Mouse (Mus musculus): ENCODE results near the gene Tbx1. TPM values are rescaled to one million over a fixed set of nuclear protein-coding genes. Genes with fewer than 3 reads are reported as not detected.

The Tbx1 gene
- total and polyA plus RNA-seq, 3 experiments = not detected

DNA sequence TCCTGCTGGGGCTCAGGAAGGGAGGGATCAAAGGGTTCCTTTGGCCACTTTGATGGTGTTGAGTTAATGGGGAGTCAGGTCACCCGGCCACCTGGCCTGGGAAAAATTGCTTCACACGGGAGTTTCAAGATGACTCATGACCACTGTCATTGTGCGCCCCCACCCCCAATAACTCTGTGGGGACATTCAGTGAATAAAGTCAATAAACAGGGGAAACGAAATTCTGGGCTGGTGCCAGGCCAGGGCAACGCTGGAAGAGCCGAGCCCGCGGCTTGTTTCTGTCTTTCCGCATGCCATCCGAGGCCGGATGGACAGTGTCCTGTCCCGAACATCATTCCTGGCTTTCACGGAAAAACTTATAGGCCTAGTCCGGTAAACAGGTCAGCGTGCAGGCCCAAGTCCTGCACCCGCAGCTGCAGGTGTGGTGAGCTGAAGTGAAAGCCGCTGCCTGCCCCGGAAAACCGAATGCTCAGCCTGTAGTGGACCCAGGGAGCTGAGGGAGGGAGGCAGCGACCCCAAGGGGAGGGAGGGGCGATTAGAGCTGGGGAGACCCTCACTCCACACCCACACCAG is 9.3 kb downstream of the Tbx1 start:
- Histone ChIP-seq H3K27me3 (ENCODE audit: control insufficient read depth in 1 of 2, insufficient read depth in 2 of 2, low read length in 2 of 2) (no peaks in the 10 kb centered on the region), H3K9me3 (replicated peaks; ENCODE audit: insufficient read depth, low read length) (no peaks in the 10 kb centered on the region), H3K79me2 (ENCODE audit: control insufficient read depth, insufficient read depth, low read length, poor library complexity) (no peaks in the 10 kb centered on the region), H3K9ac (ENCODE audit: control insufficient read depth, low read depth, low read length, poor library complexity, severe bottlenecking) (no peak overlapping the region), H3K4me3 (ENCODE audit: control insufficient read depth in 1 of 2, insufficient read depth in 1 of 2, low read depth in 2 of 2, low read length in 2 of 2) (no peak overlapping the region), H3K27ac (ENCODE audit: control insufficient read depth, low read depth, low read length) (no peak overlapping the region), H3K4me1 (ENCODE audit: control insufficient read depth in 1 of 2, insufficient read depth in 2 of 2, low read length in 2 of 2) (peaks cover 2 to 16% of the 10 kb centered on the region in 2 experiments), H3K36me3 (ENCODE audit: control insufficient read depth in 1 of 2, insufficient read depth in 2 of 2, low read length in 2 of 2) (peaks cover 0 to 2% of the 10 kb centered on the region in 2 experiments; a peak in 1 of 4 replicates)
- no peak for DNase-seq (ENCODE audit: low read depth, low spot score)
- no peak for TF ChIP-seq CHD1 (IDR thresholded peaks at IDR 0.05; ENCODE audit: low read depth, low read length)
- no peak for TF ChIP-seq HCFC1 (IDR thresholded peaks at IDR 0.05; ENCODE audit: low read depth, low read length)
- no peak for TF ChIP-seq GABPA (IDR thresholded peaks at IDR 0.05; ENCODE audit: low read depth, low read length)
- TF ChIP-seq SIN3A (IDR thresholded peaks at IDR 0.05; ENCODE audit: low read length) = no peak
- TF ChIP-seq RAD21 (IDR thresholded peaks at IDR 0.05; ENCODE audit: low read depth, low read length) = no peak
- TF ChIP-seq USF2 (IDR thresholded peaks at IDR 0.05; ENCODE audit: borderline replicate concordance in 1 of 2, insufficient read depth in 1 of 2, low read depth in 1 of 2, low read length in 2 of 2) = no peak
- no peak for TF ChIP-seq MYC (IDR thresholded peaks at IDR 0.05; ENCODE audit: low read depth, low read length)
- TF ChIP-seq SMC3 (IDR thresholded peaks at IDR 0.05; ENCODE audit: low read depth, low read length) = no peak
- no peak for TF ChIP-seq CHD2 (IDR thresholded peaks at IDR 0.05; ENCODE audit: low read length)
- no peak for TF ChIP-seq ZC3H11A (IDR thresholded peaks at IDR 0.05; ENCODE audit: low read depth, low read length)
- no peak for TF ChIP-seq MEF2A (IDR thresholded peaks at IDR 0.05; ENCODE audit: extremely low read depth, insufficient replicate concordance, low read depth, low read length, poor library complexity, severe bottlenecking)
- TF ChIP-seq CTCF (IDR thresholded peaks at IDR 0.05 in 2 of 3, conservative IDR thresholded peaks at IDR 0.05 in 1 of 3; ENCODE audit: control insufficient read depth in 1 of 3, insufficient read depth in 1 of 3, low read depth in 2 of 3, low read length in 3 of 3, poor library complexity in 1 of 3, severe bottlenecking in 1 of 3) = no peak
- TF ChIP-seq NELFE (IDR thresholded peaks at IDR 0.05; ENCODE audit: low read depth, low read length) = no peak
- no peak for TF ChIP-seq NRF1 (IDR thresholded peaks at IDR 0.05; ENCODE audit: insufficient read depth, low read depth, low read length, poor library complexity, severe bottlenecking)
- TF ChIP-seq MAX (IDR thresholded peaks at IDR 0.05; ENCODE audit: low read length) = no peak
- no peak for TF ChIP-seq TAL1 (IDR thresholded peaks at IDR 0.05; ENCODE audit: low read length)

- no peak overlapping the region for H3K4me3 ChIP-seq (ENCODE audit: control insufficient read depth in 1 of 2, insufficient read depth in 1 of 2, low read depth in 2 of 2, low read length in 2 of 2)
- no peaks in the 10 kb centered on the region for H3K27me3 ChIP-seq (ENCODE audit: control insufficient read depth in 1 of 2, insufficient read depth in 2 of 2, low read length in 2 of 2)
- no peak overlapping the region for H3K27ac ChIP-seq (ENCODE audit: control insufficient read depth, low read depth, low read length)
- no peaks in the 10 kb centered on the region; the same call in 1 of the 2 replicates for H3K79me2 ChIP-seq (ENCODE audit: control insufficient read depth, insufficient read depth, low read length, poor library complexity)
- DNase-seq (ENCODE audit: low read depth, low spot score) = no peak
- TF ChIP-seq E2F4 (IDR thresholded peaks at IDR 0.05; ENCODE audit: borderline replicate concordance, low read depth, low read length) (no peak), KAT2A (conservative IDR thresholded peaks at IDR 0.05; ENCODE audit: low read depth, low read length) (no peak), HCFC1 (IDR thresholded peaks at IDR 0.05; ENCODE audit: low read depth, low read length) (no peak), RAD21 (IDR thresholded peaks at IDR 0.05; ENCODE audit: low read depth, low read length) (no peak), MXI1 (IDR thresholded peaks at IDR 0.05; ENCODE audit: low read depth, low read length) (no peak), EP300 (IDR thresholded peaks at IDR 0.05; ENCODE audit: low read depth in 1 of 2, low read length in 2 of 2) (no peak), ZNF384 (IDR thresholded peaks at IDR 0.05; ENCODE audit: low read depth, low read length) (no peak), GABPA (IDR thresholded peaks at IDR 0.05; ENCODE audit: low read depth, low read length) (no peak), MYB (IDR thresholded peaks at IDR 0.05; ENCODE audit: low read depth, low read length) (no peak), ZMIZ1 (IDR thresholded peaks at IDR 0.05; ENCODE audit: low read depth, low read length) (no peak), TAL1 (IDR thresholded peaks at IDR 0.05; ENCODE audit: low read length) (no peak)
- peaks cover 0 to 2% of the 10 kb centered on the region in 2 experiments; a peak in 1 of 4 replicates for H3K36me3 ChIP-seq (ENCODE audit: control insufficient read depth in 1 of 2, insufficient read depth in 2 of 2, low read length in 2 of 2)
- H3K9ac ChIP-seq (ENCODE audit: control insufficient read depth, low read depth, low read length, poor library complexity, severe bottlenecking) = no peak overlapping the region
- no peaks in the 10 kb centered on the region for H3K9me3 ChIP-seq (replicated peaks; ENCODE audit: insufficient read depth, low read length)
- H3K4me1 ChIP-seq (ENCODE audit: control insufficient read depth in 1 of 2, insufficient read depth in 2 of 2, low read length in 2 of 2) = peaks cover 2 to 16% of the 10 kb centered on the region in 2 experiments
These were observed 10.1 kb downstream of the Tbx1 start for GRCm38 (mm10) chr16:18580389-18580788.
